Mouse (Mus musculus) kidney, adult 2 months (tissue): ENCODE measurements at regions not wholly inside any gene's neighbourhood (a gene's known extent, or its start where the extent isn't known, plus 50 kb on each side); places are given as distances from the start of the nearest gene placed in this dataset.

ENCODE experiments used
- DNase-seq: peaks from one replicate; pipeline ENCODE4 v3.0.0; 2021
- H3K27ac ChIP-seq: fragments of 200-500 bp; 2 replicates; pipeline ENCODE4 v1.5.1; 2012; ENCODE audit warnings: low read depth, low read length, control low read depth, inconsistent platforms; ENCODE audit not compliant: insufficient read depth
- H3K27me3 ChIP-seq: fragments of 200-500 bp; replicated peaks from 2 replicates; pipeline ENCODE4 v1.6.1; 2012; ENCODE audit warnings: mild to moderate bottlenecking, moderate library complexity, low read length, inconsistent platforms; ENCODE audit not compliant: control insufficient read depth, insufficient read depth
- H3K36me3 ChIP-seq: fragments of 200-500 bp; 2 replicates; pipeline ENCODE4 v1.6.1; 2012; ENCODE audit warnings: mild to moderate bottlenecking, moderate library complexity, low read length, inconsistent platforms; ENCODE audit not compliant: control insufficient read depth, insufficient read depth
- H3K4me1 ChIP-seq: fragments of 200-500 bp; 2 replicates; pipeline ENCODE4 v1.6.1; 2011; ENCODE audit warnings: low read length; ENCODE audit not compliant: control insufficient read depth, insufficient read depth
- H3K4me3 ChIP-seq: fragments of 200-500 bp; 2 replicates; pipeline ENCODE4 v1.5.1; 2011; ENCODE audit warnings: mild to moderate bottlenecking, low read depth, low read length, control low read depth; ENCODE audit not compliant: insufficient read depth
- CTCF ChIP-seq: fragments of 200-500 bp; conservative IDR thresholded peaks from 2 replicates; pipeline ENCODE4 v1.5.1; 2011; ENCODE audit warnings: low read depth, mild to moderate bottlenecking, control low read depth, low read length, moderate library complexity, mixed read lengths; ENCODE audit not compliant: insufficient read depth, insufficient read length
- POLR2A ChIP-seq: fragments of 200-500 bp; IDR thresholded peaks from one replicate; pipeline ENCODE4 v1.6.1; 2011; ENCODE audit warnings: low read depth, low read length, control low read depth
- WGBS: fragments of 180-500 bp; shearing (Covaris S2); methylation state at CpG from one replicate; pipeline ENCODE4 v1.1.7; 2018; 5-methylcytosine and 5-hydroxymethylcytosine counted together

DNA sequence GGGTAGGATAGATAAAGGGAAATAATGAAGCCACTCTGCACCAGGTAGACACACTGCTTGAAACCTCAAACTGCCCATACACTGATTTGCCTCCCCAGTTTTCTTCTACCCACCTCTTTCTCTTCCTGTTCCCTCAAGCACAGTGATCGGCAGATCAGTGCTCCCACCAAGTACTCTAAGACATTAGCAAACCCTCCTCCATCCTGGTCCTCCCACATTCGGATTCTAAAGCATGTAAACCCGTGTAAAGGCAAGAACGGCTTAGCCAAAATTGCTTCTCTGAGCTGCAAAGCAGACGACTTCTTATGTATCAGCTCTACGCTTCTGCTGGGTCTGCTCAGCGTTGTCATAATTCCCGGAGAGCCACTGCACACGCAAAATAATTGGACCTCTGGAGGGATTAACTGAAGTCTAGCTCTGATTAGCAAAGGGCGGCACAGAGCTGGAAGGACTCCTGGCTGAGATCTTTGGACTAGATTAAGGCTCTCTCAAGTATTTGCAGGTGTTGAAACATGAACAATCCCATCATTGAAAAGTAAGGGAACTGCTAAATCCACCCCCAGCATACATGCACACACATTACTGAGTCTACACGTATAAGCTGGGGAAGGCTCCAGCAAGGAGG, 67.2 kb downstream of the Mtx3 start:
- H3K27me3 ChIP-seq = no peaks in the 10 kb centered on the region
- TF ChIP-seq CTCF (no peak), POLR2A (no peak)
- H3K36me3 ChIP-seq = no peaks in the 10 kb centered on the region
- 85% methylated on average over 11 of the region's 11 CpGs for WGBS
- no peaks in the 10 kb centered on the region for H3K4me1 ChIP-seq
- H3K4me3 ChIP-seq = no peak overlapping the region
- DNase-seq = no peak
- H3K27ac ChIP-seq = no peak overlapping the region

GRCm38 (mm10) chr13:92912661-92913060, 68.1 kb downstream of the Mtx3 start:
- H3K4me3 ChIP-seq = no peak overlapping the region
- H3K4me1 ChIP-seq = no peaks in the 10 kb centered on the region
- no peaks in the 10 kb centered on the region for H3K27me3 ChIP-seq
- no peaks in the 10 kb centered on the region for H3K36me3 ChIP-seq
- WGBS = 73% methylated on average over 2 of the region's 2 CpGs
- DNase-seq = no peak
- TF ChIP-seq CTCF = no peak
- no peak for TF ChIP-seq POLR2A
- no peak overlapping the region for H3K27ac ChIP-seq

- DNase-seq = no peak
- Histone ChIP-seq H3K4me1 (no peaks in the 10 kb centered on the region), H3K27me3 (no peaks in the 10 kb centered on the region), H3K36me3 (no peaks in the 10 kb centered on the region), H3K4me3 (no peak overlapping the region), H3K27ac (no peak overlapping the region)
- 83% methylated on average over 3 of the region's 3 CpGs for WGBS
- TF ChIP-seq CTCF (no peak), POLR2A (no peak)
Measured at GRCm38 (mm10) chr13:92914631-92915030, 70.1 kb downstream of the Mtx3 start.

GRCm38 (mm10) chr13:92915221-92915839, 70.8 kb downstream of the Mtx3 start:
- no peaks in the 10 kb centered on the region for H3K4me1 ChIP-seq
- no peak for DNase-seq
- WGBS = 66% methylated on average over 2 of the region's 2 CpGs
- H3K36me3 ChIP-seq = no peaks in the 10 kb centered on the region
- H3K27me3 ChIP-seq = no peaks in the 10 kb centered on the region
- H3K27ac ChIP-seq = no peak overlapping the region
- TF ChIP-seq POLR2A (no peak), CTCF (no peak)
- H3K4me3 ChIP-seq = no peak overlapping the region

- no peak for TF ChIP-seq CTCF
- TF ChIP-seq POLR2A = no peak
- H3K4me1 ChIP-seq = no peaks in the 10 kb centered on the region
- no peaks in the 10 kb centered on the region for H3K36me3 ChIP-seq
- H3K27ac ChIP-seq = no peak overlapping the region
- no peaks in the 10 kb centered on the region for H3K27me3 ChIP-seq
- no peak for DNase-seq
- no peak overlapping the region for H3K4me3 ChIP-seq
- 92% methylated on average over 5 of the region's 5 CpGs for WGBS
Measured at GRCm38 (mm10) chr13:92915948-92916710, 71.6 kb downstream of the Mtx3 start.

DNA sequence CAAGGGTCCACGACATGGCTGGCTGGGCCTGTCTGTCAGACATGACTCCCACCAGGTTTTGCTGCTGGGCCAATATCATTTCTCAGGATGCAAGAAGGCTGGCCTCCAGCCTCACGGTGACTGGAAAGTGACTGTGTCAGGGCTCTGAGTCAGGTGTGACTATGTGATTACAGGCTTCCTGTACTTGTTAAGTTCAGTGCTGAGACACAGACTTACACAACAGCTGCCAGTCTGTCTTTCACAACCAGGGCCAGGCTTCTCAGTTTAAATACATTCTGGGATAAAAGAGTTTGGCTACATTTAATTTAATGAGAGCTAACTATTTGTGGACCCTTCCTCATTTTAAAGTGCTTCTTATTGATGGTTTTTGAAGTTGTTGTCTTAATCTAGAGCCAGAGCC, 75.3 kb downstream of the Mtx3 start:
- Histone ChIP-seq H3K27ac (no peak overlapping the region), H3K4me3 (no peak overlapping the region), H3K4me1 (no peaks in the 10 kb centered on the region), H3K27me3 (no peaks in the 10 kb centered on the region), H3K36me3 (no peaks in the 10 kb centered on the region)
- WGBS = 62% methylated on average over 2 of the region's 2 CpGs
- TF ChIP-seq POLR2A (no peak), CTCF (no peak)
- DNase-seq = no peak

GRCm38 (mm10) chr13:92921936-92922335, 77.4 kb downstream of the Mtx3 start:
- Histone ChIP-seq H3K4me3 (no peak overlapping the region), H3K4me1 (no peaks in the 10 kb centered on the region), H3K27ac (no peak overlapping the region), H3K36me3 (no peaks in the 10 kb centered on the region), H3K27me3 (no peaks in the 10 kb centered on the region)
- TF ChIP-seq CTCF (no peak), POLR2A (no peak)
- 90% methylated on average over 3 of the region's 3 CpGs for WGBS
- DNase-seq = no peak
